ENCODE assay signal across 9 mouse cellular contexts in the genomic region with DNA sequence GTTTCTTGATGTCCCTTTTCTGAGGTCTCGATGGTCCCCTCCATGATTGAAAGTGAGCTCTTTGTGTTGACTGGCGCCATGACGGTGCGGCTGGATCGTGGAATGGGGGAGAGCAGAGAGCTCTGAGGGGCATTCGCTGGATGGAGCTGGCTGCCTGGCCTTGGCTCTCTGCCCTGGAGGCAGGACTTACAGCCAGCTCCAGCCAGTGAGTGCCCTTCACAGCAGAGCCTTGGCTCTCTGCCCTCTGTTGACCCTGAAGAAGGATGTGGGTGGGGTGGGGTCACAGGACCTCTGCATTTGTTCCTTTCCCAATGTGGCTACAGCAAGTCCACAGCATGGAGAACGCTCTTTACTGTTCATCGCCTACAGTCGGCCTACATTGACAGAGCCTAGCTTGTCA. TPM values are rescaled to one million over a fixed set of nuclear protein-coding genes. Genes with fewer than 3 reads are reported as not detected.
A peak's percentile ranks its signal among the peaks of the same experiment; 100 is the strongest.
DNase-seq lines count a peak whose midpoint lies in the region; ATAC-seq and TF ChIP-seq lines count a peak whose summit lies in the region.
"Had no signal": no experiment of that assay in that cellular context is flagged by ENCODE, and none has a peak within 500 bp of the region (broad histone marks: within the 10 kb centered on the region; RNA-seq: fewer than 3 reads in every experiment).

No protein-coding gene starts in this region.

- no peak for TF ChIP-seq EP300 in liver, postnatal 0 days (IDR thresholded peaks at IDR 0.05; ENCODE audit: low read depth)

- H3K4me1 ChIP-seq in kidney, adult 2 months (ENCODE audit: control insufficient read depth, insufficient read depth, low read length): no peaks in the 10 kb centered on the region
- H3K4me1 ChIP-seq in kidney, embryonic 16.5 days (ENCODE audit: insufficient read depth, low read length): no peaks in the 10 kb centered on the region
- no peaks in the 10 kb centered on the region for H3K4me1 ChIP-seq in brown adipose tissue, adult 24 weeks (ENCODE audit: control insufficient read depth, insufficient read depth, insufficient read length, low read length)
- no peaks in the 10 kb centered on the region for H3K4me1 ChIP-seq in liver, postnatal 0 days (ENCODE audit: insufficient read depth)

- TF ChIP-seq POLR2A in kidney, adult 2 months (IDR thresholded peaks at IDR 0.05; ENCODE audit: low read depth, low read length): no peak

- H3K4me2 ChIP-seq in kidney, embryonic 16.5 days (replicated peaks; ENCODE audit: low read depth, low read length): no peak overlapping the region
- no peak overlapping the region for H3K4me2 ChIP-seq in liver, postnatal 0 days (ENCODE audit: low read depth, low read length)

- ATAC-seq in kidney, embryonic 16.5 days (ENCODE audit: low FRiP score, low TSS enrichment): no peak
- peak; percentile 48; the same call in 1 of the 2 replicates for ATAC-seq in liver, postnatal 0 days

- no peak for TF ChIP-seq CTCF in kidney, adult 2 months (conservative IDR thresholded peaks at IDR 0.05; ENCODE audit: insufficient read depth, insufficient read length, low read depth, low read length)
- TF ChIP-seq CTCF in liver, postnatal 0 days (IDR thresholded peaks at IDR 0.05; ENCODE audit: low read depth): no peak

- DNase-seq in kidney, adult 2 months: peak; percentile 70
- DNase-seq in kidney, adult 9 months: peak; percentile 51
- DNase-seq in liver, postnatal 0 days: peak; percentile 28
- peak; percentile 82 for DNase-seq in testis, postnatal 10 days (ENCODE audit: low spot score)
- no peak for DNase-seq in gastrocnemius, postnatal 4 days (ENCODE audit: low spot score in 2 of 2)
- no peak for DNase-seq in thymus, postnatal 14 days

- peak overlapping the region; percentile 67 for H3K27ac ChIP-seq in kidney, adult 2 months (ENCODE audit: insufficient read depth, low read depth, low read length)
- H3K27ac ChIP-seq in kidney, embryonic 16.5 days (ENCODE audit: low read length): no peak overlapping the region
- H3K27ac ChIP-seq in brown adipose tissue, adult 24 weeks (replicated peaks; ENCODE audit: low read depth, low read length): 0 out of 2 replicates have a peak overlapping the region, but pooled peaks have one; percentile 33
- H3K27ac ChIP-seq in liver, postnatal 0 days (ENCODE audit: low read depth): peak overlapping the region; percentile 61

- H3K27me3 ChIP-seq in kidney, adult 2 months (replicated peaks; ENCODE audit: control insufficient read depth, insufficient read depth, low read length): no peaks in the 10 kb centered on the region
- no peaks in the 10 kb centered on the region for H3K27me3 ChIP-seq in kidney, embryonic 16.5 days (ENCODE audit: insufficient read depth, low read length)
- no peaks in the 10 kb centered on the region for H3K27me3 ChIP-seq in liver, postnatal 0 days (ENCODE audit: insufficient read depth, low read length)

- H3K9me3 ChIP-seq in kidney, embryonic 16.5 days (ENCODE audit: low read length): no peaks in the 10 kb centered on the region
- no peaks in the 10 kb centered on the region for H3K9me3 ChIP-seq in liver, postnatal 0 days (ENCODE audit: low read length)
- H3K9me3 ChIP-seq: G1E had no signal

- no peak overlapping the region for H3K9ac ChIP-seq in kidney, embryonic 16.5 days (replicated peaks; ENCODE audit: low read length)
- no peak overlapping the region for H3K9ac ChIP-seq in liver, postnatal 0 days (replicated peaks)

- 68% methylated on average over 9 of the region's 9 CpGs for WGBS in kidney, adult 2 months
- WGBS in kidney, embryonic 16.5 days: 87% methylated on average over 9 of the region's 9 CpGs
- WGBS in liver, postnatal 0 days (ENCODE audit: insufficient replicate concordance): 88% methylated on average over 9 of the region's 9 CpGs

- H3K36me3 ChIP-seq in kidney, adult 2 months (ENCODE audit: control insufficient read depth, insufficient read depth, low read length): no peaks in the 10 kb centered on the region
- peaks cover 58% of the 10 kb centered on the region for H3K36me3 ChIP-seq in kidney, embryonic 16.5 days (ENCODE audit: insufficient read depth, low read length)
- H3K36me3 ChIP-seq in liver, postnatal 0 days (replicated peaks; ENCODE audit: insufficient read depth, low read length): peaks cover 15% of the 10 kb centered on the region; the same call in 1 of the 2 replicates

- H3K4me3 ChIP-seq in kidney, adult 2 months (ENCODE audit: insufficient read depth, low read depth, low read length): no peak overlapping the region
- H3K4me3 ChIP-seq in kidney, embryonic 16.5 days (ENCODE audit: low read length): no peak overlapping the region
- no peak overlapping the region for H3K4me3 ChIP-seq in brown adipose tissue, adult 24 weeks (ENCODE audit: insufficient read depth, low read depth, low read length)
- H3K4me3 ChIP-seq in liver, postnatal 0 days (ENCODE audit: low read depth, low read length): no peak overlapping the region

RNA-seq across cellular contexts. Expression of gene Fan1, which starts 16.5 kb away (rescaled TPM):
- polyA plus RNA-seq in kidney, adult 2 months (2012; rRNA removed): 2.8 and 3.2 TPM in 2 replicates
- 6.1 and 6.8 TPM in 2 replicates for polyA plus RNA-seq in kidney, embryonic 16.5 days (2015; fragmentation: Nextera tagmentation; extraction: Ambion mirVana)
- 2.3 and 3.0 TPM in 2 replicates for polyA plus RNA-seq in brown adipose tissue, adult 24 weeks (2012; ENCODE audit: insufficient read depth, insufficient read length, missing spikeins)
- polyA plus RNA-seq in liver, postnatal 0 days (2015; fragmentation: Nextera tagmentation; extraction: Ambion mirVana): 1.5 and 1.6 TPM in 2 replicates
- 10 to 100 TPM in 1 of 2 experiments, 1 to 10 TPM in 1; 8.0 to 10.3 TPM for total RNA-seq in gastrocnemius, postnatal 4 days (2021)

RNA-seq across cellular contexts. Expression of gene Mphosph10, which starts 34.7 kb away (rescaled TPM):
- polyA plus RNA-seq in kidney, adult 2 months (2012; rRNA removed): 0.95 and 1.5 TPM in 2 replicates
- polyA plus RNA-seq in kidney, embryonic 16.5 days (2015; fragmentation: Nextera tagmentation; extraction: Ambion mirVana): 37.9 and 40.0 TPM in 2 replicates
- polyA plus RNA-seq in brown adipose tissue, adult 24 weeks (2012; ENCODE audit: insufficient read depth, insufficient read length, missing spikeins): 16.9 and 19.6 TPM in 2 replicates
- polyA plus RNA-seq in liver, postnatal 0 days (2015; fragmentation: Nextera tagmentation; extraction: Ambion mirVana): 17.0 and 17.6 TPM in 2 replicates
- total RNA-seq in gastrocnemius, postnatal 4 days (2021): 10 to 100 TPM; 19.7 to 21.3 TPM

RNA-seq across cellular contexts. Expression of gene Mcee, which starts 35.0 kb away (rescaled TPM):
- polyA plus RNA-seq in kidney, adult 2 months (2012; rRNA removed): 77.6 and 106 TPM in 2 replicates
- 95.4 and 100 TPM in 2 replicates for polyA plus RNA-seq in kidney, embryonic 16.5 days (2015; fragmentation: Nextera tagmentation; extraction: Ambion mirVana)
- polyA plus RNA-seq in brown adipose tissue, adult 24 weeks (2012; ENCODE audit: insufficient read depth, insufficient read length, missing spikeins): 415 and 427 TPM in 2 replicates
- polyA plus RNA-seq in liver, postnatal 0 days (2015; fragmentation: Nextera tagmentation; extraction: Ambion mirVana): 101 and 118 TPM in 2 replicates
- total RNA-seq in gastrocnemius, postnatal 4 days (2021): 10 to 100 TPM; 49.3 to 51.1 TPM

Comparison
In these comparisons a context has a peak if more than half of its experiments do, and no peak if none do; other contexts are left out.
1. DNase-seq: peak in kidney, adult 2 months (single experiment), kidney, adult 9 months (single experiment), liver, postnatal 0 days (single experiment) and testis, postnatal 10 days (single experiment); none in gastrocnemius, postnatal 4 days (0 of 2) and thymus, postnatal 14 days (single experiment).